Mouse (Mus musculus) kidney, adult 2 months (tissue): ENCODE data around the gene Tep1. TPM values are rescaled to one million over a fixed set of nuclear protein-coding genes. Genes with fewer than 3 reads are reported as not detected.

ENCODE experiments used
- DNase-seq: peaks from one replicate; pipeline ENCODE4 v3.0.0; 2021
- H3K27ac ChIP-seq: fragments of 200-500 bp; 2 replicates; pipeline ENCODE4 v1.5.1; 2012; ENCODE audit warnings: low read depth, low read length, control low read depth, inconsistent platforms; ENCODE audit not compliant: insufficient read depth
- H3K27me3 ChIP-seq: fragments of 200-500 bp; replicated peaks from 2 replicates; pipeline ENCODE4 v1.6.1; 2012; ENCODE audit warnings: mild to moderate bottlenecking, moderate library complexity, low read length, inconsistent platforms; ENCODE audit not compliant: control insufficient read depth, insufficient read depth
- H3K36me3 ChIP-seq: fragments of 200-500 bp; 2 replicates; pipeline ENCODE4 v1.6.1; 2012; ENCODE audit warnings: mild to moderate bottlenecking, moderate library complexity, low read length, inconsistent platforms; ENCODE audit not compliant: control insufficient read depth, insufficient read depth
- H3K4me1 ChIP-seq: fragments of 200-500 bp; 2 replicates; pipeline ENCODE4 v1.6.1; 2011; ENCODE audit warnings: low read length; ENCODE audit not compliant: control insufficient read depth, insufficient read depth
- H3K4me3 ChIP-seq: fragments of 200-500 bp; 2 replicates; pipeline ENCODE4 v1.5.1; 2011; ENCODE audit warnings: mild to moderate bottlenecking, low read depth, low read length, control low read depth; ENCODE audit not compliant: insufficient read depth
- CTCF ChIP-seq: fragments of 200-500 bp; conservative IDR thresholded peaks from 2 replicates; pipeline ENCODE4 v1.5.1; 2011; ENCODE audit warnings: low read depth, mild to moderate bottlenecking, control low read depth, low read length, moderate library complexity, mixed read lengths; ENCODE audit not compliant: insufficient read depth, insufficient read length
- POLR2A ChIP-seq: fragments of 200-500 bp; IDR thresholded peaks from one replicate; pipeline ENCODE4 v1.6.1; 2011; ENCODE audit warnings: low read depth, low read length, control low read depth
- WGBS: fragments of 180-500 bp; shearing (Covaris S2); methylation state at CpG from one replicate; pipeline ENCODE4 v1.1.7; 2018; 5-methylcytosine and 5-hydroxymethylcytosine counted together
- polyA plus RNA-seq: library from polyadenylated mRNA; depleted of rRNA; stranded (reverse); fragments of >200 nt; gene quantifications from 2 replicates; pipeline ENCODE4 v1.2.3, GENCODE M21; 2012

The Tep1 gene
- polyA plus RNA-seq, 1 experiment: 17.6 TPM

GRCm38 (mm10) chr14:50891621-50892020 lies 21.3 kb upstream of the Tep1 start:
- TF ChIP-seq CTCF (no peak), POLR2A (no peak)
- Histone ChIP-seq H3K4me3 (no peak overlapping the region), H3K4me1 (no peaks in the 10 kb centered on the region), H3K27ac (no peak overlapping the region), H3K36me3 (no peaks in the 10 kb centered on the region), H3K27me3 (no peaks in the 10 kb centered on the region)
- 95% methylated on average over 8 of the region's 8 CpGs for WGBS
- DNase-seq: no peak

DNA sequence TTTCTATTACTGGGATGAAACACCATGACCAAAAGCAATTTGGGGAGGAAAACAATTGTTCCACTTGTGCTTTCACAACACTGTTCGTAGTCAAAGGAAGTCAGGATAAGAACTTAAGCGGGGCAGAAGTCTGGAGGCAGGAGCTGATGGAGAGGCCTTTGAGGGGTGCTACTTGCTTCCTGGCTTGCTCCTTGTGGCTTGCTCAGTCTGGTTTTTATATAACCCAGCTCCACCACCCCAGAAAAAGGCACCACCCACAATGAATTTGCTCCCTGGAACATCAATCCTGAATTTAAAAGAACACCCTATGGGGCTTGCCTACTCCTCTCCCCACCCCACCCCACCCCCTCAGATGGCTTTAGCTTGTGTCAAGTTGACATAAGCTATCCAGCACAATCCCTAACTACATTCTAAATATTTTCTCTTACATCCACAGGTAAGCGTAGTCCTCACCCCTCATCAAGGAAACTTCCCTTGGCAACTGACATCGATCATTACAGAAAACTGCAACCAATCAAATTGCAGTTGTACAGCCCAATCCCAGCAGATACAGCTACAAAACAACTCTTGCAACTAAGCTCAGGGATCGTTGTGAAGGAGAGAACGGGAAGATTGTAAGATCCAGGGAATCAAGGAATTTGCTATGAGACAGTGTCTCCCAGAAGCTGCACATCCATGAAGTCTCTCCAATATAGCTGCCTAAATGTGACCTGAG lies 6.0 kb upstream of the Tep1 start:
- Histone ChIP-seq H3K27ac (no peak overlapping the region), H3K27me3 (no peaks in the 10 kb centered on the region), H3K4me1 (no peaks in the 10 kb centered on the region), H3K36me3 (no peaks in the 10 kb centered on the region), H3K4me3 (no peak overlapping the region)
- no peak for DNase-seq
- 88% methylated on average over 6 of the region's 6 CpGs for WGBS
- no peak for TF ChIP-seq POLR2A
- no peak for TF ChIP-seq CTCF

- Histone ChIP-seq H3K36me3 (no peaks in the 10 kb centered on the region), H3K27me3 (no peaks in the 10 kb centered on the region), H3K4me1 (peaks cover 2% of the 10 kb centered on the region; the same call in 1 of the 2 replicates), H3K4me3 (no peak overlapping the region), H3K27ac (no peak overlapping the region)
- TF ChIP-seq POLR2A (no peak), CTCF (no peak)
- no peak for DNase-seq
- WGBS: 70% methylated on average over 6 of the region's 6 CpGs
These were observed 5.4 kb upstream of the Tep1 start for GRCm38 (mm10) chr14:50875591-50876230.

DNA sequence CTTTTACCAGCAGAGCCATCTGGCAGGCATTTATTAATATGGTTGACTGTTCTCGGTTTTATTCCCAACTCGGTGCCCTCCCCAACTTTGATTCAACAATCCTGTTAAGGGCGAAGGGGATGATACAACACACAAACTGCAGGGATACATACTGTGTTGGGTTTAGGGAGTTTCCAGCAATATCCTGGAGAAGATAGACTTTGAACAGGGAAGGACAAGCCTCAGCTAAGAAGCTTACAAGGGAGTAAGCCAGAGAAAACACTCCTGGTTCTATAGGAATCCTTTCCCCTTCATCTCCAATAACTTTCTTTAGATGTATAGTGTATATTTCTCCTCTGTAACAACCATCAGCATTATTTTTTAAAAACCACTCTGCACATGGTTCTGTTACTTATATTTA lies 4.8 kb upstream of the Tep1 start:
- no peak overlapping the region for H3K4me3 ChIP-seq
- peaks cover 3% of the 10 kb centered on the region; the same call in 1 of the 2 replicates for H3K4me1 ChIP-seq
- WGBS: 70% methylated on average over 3 of the region's 3 CpGs
- TF ChIP-seq POLR2A: no peak
- no peak for TF ChIP-seq CTCF
- no peak for DNase-seq
- H3K27ac ChIP-seq: no peak overlapping the region
- H3K36me3 ChIP-seq: no peaks in the 10 kb centered on the region
- H3K27me3 ChIP-seq: no peaks in the 10 kb centered on the region

- no peak overlapping the region for H3K4me3 ChIP-seq
- WGBS: 91% methylated on average over 2 of the region's 2 CpGs
- no peak overlapping the region for H3K27ac ChIP-seq
- no peak for DNase-seq
- H3K4me1 ChIP-seq: peaks cover 3% of the 10 kb centered on the region; the same call in 1 of the 2 replicates
- TF ChIP-seq CTCF: no peak
- no peak for TF ChIP-seq POLR2A
- H3K36me3 ChIP-seq: no peaks in the 10 kb centered on the region
- no peaks in the 10 kb centered on the region for H3K27me3 ChIP-seq
These were observed 924 bp upstream of the Tep1 start for GRCm38 (mm10) chr14:50871284-50871683.

- Histone ChIP-seq H3K27me3 (no peaks in the 10 kb centered on the region), H3K4me1 (peaks cover 3% of the 10 kb centered on the region; the same call in 1 of the 2 replicates), H3K36me3 (no peaks in the 10 kb centered on the region), H3K4me3 (peak overlapping the region; percentile 94), H3K27ac (peak overlapping the region; percentile 67)
- no peak for DNase-seq
- 16% methylated on average over 5 of the region's 5 CpGs for WGBS
- TF ChIP-seq CTCF: no peak
- no peak for TF ChIP-seq POLR2A
These were observed 414 bp upstream of the Tep1 start for GRCm38 (mm10) chr14:50870805-50871143.

DNA sequence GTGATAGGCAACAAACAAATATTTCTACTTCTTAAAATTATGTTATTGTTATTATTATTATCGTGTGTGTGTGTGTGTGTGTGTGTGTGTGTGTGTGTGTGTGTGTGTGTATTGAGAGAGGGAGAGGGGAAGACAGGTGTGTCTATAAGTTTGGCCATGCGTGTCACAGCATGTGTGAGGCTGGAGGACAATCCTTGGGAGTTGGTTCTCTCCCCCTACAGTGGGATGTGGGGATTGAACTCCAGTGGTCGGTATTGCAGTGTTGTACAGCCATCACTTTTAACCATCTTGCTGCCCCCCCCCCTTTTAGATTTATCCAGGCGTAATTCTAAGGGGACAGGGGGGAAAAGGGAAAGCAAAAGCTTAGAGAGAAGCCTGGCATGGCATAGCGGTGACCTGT lies 1.7 kb downstream of the Tep1 start:
- 90% methylated on average over 5 of the region's 5 CpGs for WGBS
- TF ChIP-seq CTCF: no peak
- no peak for TF ChIP-seq POLR2A
- no peak for DNase-seq
- H3K27ac ChIP-seq: no peak overlapping the region
- peaks cover 3% of the 10 kb centered on the region; the same call in 1 of the 2 replicates for H3K4me1 ChIP-seq
- no peaks in the 10 kb centered on the region for H3K36me3 ChIP-seq
- no peaks in the 10 kb centered on the region for H3K27me3 ChIP-seq
- no peak overlapping the region for H3K4me3 ChIP-seq
